Mouse (Mus musculus): ENCODE results near the gene Edem3. TPM values are rescaled to one million over a fixed set of nuclear protein-coding genes. Genes with fewer than 3 reads are reported as not detected.

Edem3 gene
- polyA plus RNA-seq, 1 experiment from 2014 or later, result 10.1 TPM

DNA sequence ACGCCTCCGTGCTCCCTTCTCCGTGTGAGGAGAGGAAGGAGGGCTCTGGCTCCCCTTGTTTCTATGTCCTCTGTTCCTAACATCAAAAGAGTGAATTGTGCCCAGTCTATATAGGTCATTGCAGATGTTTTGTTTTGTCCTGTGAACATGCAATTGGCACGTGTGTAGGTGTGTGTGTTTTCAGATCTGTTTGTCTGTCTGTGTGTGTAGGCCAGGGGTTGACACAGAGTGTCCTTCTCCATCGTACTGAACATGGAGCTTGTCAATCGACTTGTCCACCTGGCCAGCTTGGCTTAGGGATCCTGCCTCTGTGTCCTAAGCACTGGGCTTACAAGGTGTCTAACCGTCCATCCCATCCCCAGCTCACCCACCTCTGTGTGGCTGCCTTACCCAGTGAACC lies 44.1 kb upstream of the Edem3 start:
- Histone ChIP-seq H3K9me3 (ENCODE audit: low read length) (no peaks in the 10 kb centered on the region), H3K4me1 (ENCODE audit: insufficient read depth, low read depth, low read length) (peaks cover 4% of the 10 kb centered on the region), H3K27ac (ENCODE audit: low read length) (no peak overlapping the region), H3K4me2 (replicated peaks; ENCODE audit: low read depth, low read length) (no peak overlapping the region), H3K27me3 (replicated peaks; ENCODE audit: insufficient read depth, low read length) (no peaks in the 10 kb centered on the region), H3K4me3 (ENCODE audit: low read depth, low read length) (no peak overlapping the region), H3K9ac (replicated peaks; ENCODE audit: low read depth) (no peak overlapping the region), H3K36me3 (ENCODE audit: insufficient read depth, low read length) (no peaks in the 10 kb centered on the region)
- no peak for DNase-seq (ENCODE audit: low spot score)
- 68% methylated on average over 7 of the region's 7 CpGs for WGBS
- ATAC-seq, result no peak
- TF ChIP-seq CTCF (IDR thresholded peaks at IDR 0.05) (no peak), EP300 (IDR thresholded peaks at IDR 0.05) (no peak)

DNA sequence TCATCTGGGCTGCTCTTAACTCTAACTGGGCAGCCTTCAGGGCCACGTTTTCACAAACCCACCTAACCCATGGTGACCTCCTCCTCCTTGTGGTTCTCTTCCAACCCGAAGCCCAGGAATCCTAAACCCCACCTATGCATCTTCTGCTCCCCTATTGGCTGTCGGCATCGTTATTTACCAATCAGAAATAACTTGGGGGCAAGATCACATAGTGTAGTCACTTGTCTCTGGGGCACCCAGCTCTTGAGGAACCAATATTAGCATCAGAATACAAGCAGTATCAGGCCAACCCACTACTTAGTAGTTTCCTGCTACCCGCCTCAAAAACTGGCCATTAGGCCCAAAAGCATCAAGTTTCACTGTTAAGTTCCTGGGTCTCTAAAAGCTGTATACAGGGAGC lies 42.5 kb upstream of the Edem3 start:
- Histone ChIP-seq H3K4me3 (ENCODE audit: low read depth, low read length) (no peak overlapping the region), H3K9ac (replicated peaks; ENCODE audit: low read depth) (no peak overlapping the region), H3K27me3 (replicated peaks; ENCODE audit: insufficient read depth, low read length) (no peaks in the 10 kb centered on the region), H3K9me3 (ENCODE audit: low read length) (no peaks in the 10 kb centered on the region), H3K4me2 (replicated peaks; ENCODE audit: low read depth, low read length) (no peak overlapping the region), H3K27ac (ENCODE audit: low read length) (no peak overlapping the region), H3K4me1 (ENCODE audit: insufficient read depth, low read depth, low read length) (peaks cover 4% of the 10 kb centered on the region), H3K36me3 (ENCODE audit: insufficient read depth, low read length) (no peaks in the 10 kb centered on the region)
- 61% methylated on average over 5 of the region's 5 CpGs for WGBS
- TF ChIP-seq EP300 (IDR thresholded peaks at IDR 0.05), result no peak
- no peak for TF ChIP-seq CTCF (IDR thresholded peaks at IDR 0.05)
- ATAC-seq, result no peak
- no peak for DNase-seq (ENCODE audit: low spot score)

DNA sequence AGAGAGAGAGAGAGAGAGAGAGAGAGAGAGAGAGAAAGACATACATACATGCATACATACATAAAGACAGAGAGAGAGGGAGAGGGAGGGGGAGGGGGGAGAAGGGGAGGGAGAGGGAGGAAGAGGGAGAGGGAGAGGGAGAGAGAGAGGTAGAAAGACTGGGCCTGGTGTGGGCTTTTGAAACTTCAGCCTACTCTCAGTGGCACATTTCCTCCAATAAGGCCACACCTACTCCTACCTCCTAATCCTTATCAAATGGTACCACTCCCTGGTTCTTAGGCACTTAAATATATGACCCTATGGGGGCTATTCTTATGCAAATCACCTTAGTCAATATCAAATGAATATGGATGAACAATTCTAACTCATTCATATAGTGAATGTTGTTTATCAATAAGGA lies 41.5 kb upstream of the Edem3 start:
- H3K9ac ChIP-seq (replicated peaks; ENCODE audit: low read depth), result no peak overlapping the region
- peaks cover 4% of the 10 kb centered on the region for H3K4me1 ChIP-seq (ENCODE audit: insufficient read depth, low read depth, low read length)
- no peak for DNase-seq (ENCODE audit: low spot score)
- TF ChIP-seq EP300 (IDR thresholded peaks at IDR 0.05), result no peak
- no peak for TF ChIP-seq CTCF (IDR thresholded peaks at IDR 0.05)
- no peak overlapping the region for H3K27ac ChIP-seq (ENCODE audit: low read length)
- no peaks in the 10 kb centered on the region for H3K36me3 ChIP-seq (ENCODE audit: insufficient read depth, low read length)
- no peak overlapping the region for H3K4me3 ChIP-seq (ENCODE audit: low read depth, low read length)
- no peaks in the 10 kb centered on the region for H3K27me3 ChIP-seq (replicated peaks; ENCODE audit: insufficient read depth, low read length)
- ATAC-seq, result no peak
- no peaks in the 10 kb centered on the region for H3K9me3 ChIP-seq (ENCODE audit: low read length)
- H3K4me2 ChIP-seq (replicated peaks; ENCODE audit: low read depth, low read length), result no peak overlapping the region

DNA sequence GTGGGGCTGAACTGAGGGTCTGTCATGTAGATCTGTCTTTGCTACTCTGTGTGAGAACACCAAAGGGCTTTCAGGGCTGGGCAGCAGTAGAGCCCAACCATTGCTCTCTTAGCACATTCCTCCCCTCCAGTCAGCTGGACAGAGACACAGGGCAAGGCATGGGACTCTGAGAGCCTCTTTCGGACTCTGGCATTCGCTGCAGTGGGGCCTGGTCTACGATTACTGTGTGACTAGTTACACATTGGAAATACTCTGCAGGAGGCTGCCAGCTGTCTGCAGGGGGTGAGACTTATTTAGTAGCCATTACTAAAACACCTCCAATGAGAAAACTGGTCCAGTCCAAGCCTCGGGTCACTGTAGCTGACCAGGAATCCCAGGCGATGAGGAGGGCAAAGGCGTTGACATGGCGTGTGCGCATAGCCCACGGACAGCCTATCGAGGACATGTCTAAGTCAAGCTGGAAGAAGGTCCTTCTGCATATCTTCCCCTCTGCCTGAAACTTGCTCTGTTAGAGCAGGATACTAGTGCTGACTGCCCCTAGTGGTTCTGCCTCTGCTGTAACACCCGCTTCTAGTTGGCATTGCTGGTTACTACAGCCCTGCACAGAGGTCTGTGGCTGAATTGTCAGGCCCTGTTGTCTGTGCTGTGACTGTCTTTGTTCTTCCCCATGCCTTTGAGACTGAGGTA lies 39.0 kb upstream of the Edem3 start:
- Histone ChIP-seq H3K27ac (ENCODE audit: low read length) (no peak overlapping the region), H3K36me3 (ENCODE audit: insufficient read depth, low read length) (no peaks in the 10 kb centered on the region), H3K4me1 (ENCODE audit: insufficient read depth, low read depth, low read length) (peaks cover 5% of the 10 kb centered on the region), H3K4me3 (ENCODE audit: low read depth, low read length) (no peak overlapping the region), H3K4me2 (replicated peaks; ENCODE audit: low read depth, low read length) (no peak overlapping the region), H3K9ac (replicated peaks; ENCODE audit: low read depth) (no peak overlapping the region), H3K27me3 (replicated peaks; ENCODE audit: insufficient read depth, low read length) (no peaks in the 10 kb centered on the region), H3K9me3 (ENCODE audit: low read length) (no peaks in the 10 kb centered on the region)
- ATAC-seq (0 out of 2 replicates have a peak, but pooled peaks have one; percentile 32), DNase-seq (ENCODE audit: low spot score) (no peak)
- peak; percentile 58 for TF ChIP-seq CTCF (IDR thresholded peaks at IDR 0.05)
- TF ChIP-seq EP300 (IDR thresholded peaks at IDR 0.05), result no peak
- WGBS, result 77% methylated on average over 11 of the region's 11 CpGs

DNA sequence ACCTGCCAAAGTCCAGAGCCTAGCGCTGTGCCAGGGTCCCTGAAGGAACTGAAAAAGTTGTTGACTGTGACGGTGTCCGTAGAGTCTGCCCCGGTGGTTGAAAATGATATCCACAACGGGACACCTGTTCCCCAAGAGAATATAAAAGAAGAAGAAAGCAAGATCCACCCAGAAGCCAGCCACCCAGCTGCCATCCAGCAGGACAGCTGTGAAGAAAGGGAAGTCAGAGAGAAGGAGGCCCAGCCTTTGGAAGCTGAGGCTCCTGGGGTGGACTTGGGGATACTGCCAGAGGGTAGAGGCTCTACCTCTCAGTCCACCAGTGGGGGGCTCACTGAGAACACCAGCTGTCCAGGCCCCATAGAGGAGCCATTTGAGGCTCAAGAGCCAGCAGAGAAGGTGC lies 37.5 kb upstream of the Edem3 start:
- no peak overlapping the region for H3K4me3 ChIP-seq (ENCODE audit: low read depth, low read length)

DNA sequence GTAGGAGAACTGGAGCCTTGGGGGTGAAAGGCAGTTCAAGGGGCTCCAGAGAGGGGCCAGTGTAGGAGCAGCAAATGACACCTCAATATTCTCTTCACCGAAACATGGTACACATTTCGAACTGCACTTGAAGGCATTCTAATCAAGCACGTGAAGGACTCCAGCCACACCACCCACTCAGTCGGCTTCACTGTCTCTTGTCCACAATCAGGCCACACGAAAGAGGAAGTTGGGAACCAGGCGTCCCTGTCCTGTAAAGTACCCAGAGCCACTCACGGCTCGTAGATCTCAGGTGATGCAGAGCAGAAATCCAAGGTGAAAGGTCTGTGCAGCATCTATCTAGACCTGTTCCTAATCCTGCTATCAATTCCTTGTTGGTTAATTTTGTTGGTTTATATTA lies 36.6 kb upstream of the Edem3 start:
- H3K36me3 ChIP-seq (ENCODE audit: insufficient read depth, low read length), result no peaks in the 10 kb centered on the region
- no peaks in the 10 kb centered on the region for H3K27me3 ChIP-seq (replicated peaks; ENCODE audit: insufficient read depth, low read length)
- H3K4me1 ChIP-seq (ENCODE audit: insufficient read depth, low read depth, low read length), result peaks cover 5% of the 10 kb centered on the region
- no peaks in the 10 kb centered on the region for H3K9me3 ChIP-seq (ENCODE audit: low read length)
- DNase-seq (ENCODE audit: low spot score) (no peak), ATAC-seq (no peak)
- no peak overlapping the region for H3K9ac ChIP-seq (replicated peaks; ENCODE audit: low read depth)
- H3K4me2 ChIP-seq (replicated peaks; ENCODE audit: low read depth, low read length), result no peak overlapping the region
- H3K4me3 ChIP-seq (ENCODE audit: low read depth, low read length), result no peak overlapping the region
- TF ChIP-seq CTCF (IDR thresholded peaks at IDR 0.05), result no peak
- TF ChIP-seq EP300 (IDR thresholded peaks at IDR 0.05), result no peak
- 68% methylated on average over 8 of the region's 8 CpGs for WGBS
- H3K27ac ChIP-seq (ENCODE audit: low read length), result no peak overlapping the region

More for the DNA sequence above, 37.5 kb upstream of the Edem3 start:
- Histone ChIP-seq H3K27me3 (replicated peaks; ENCODE audit: insufficient read depth, low read length) (no peaks in the 10 kb centered on the region), H3K9me3 (ENCODE audit: low read length) (no peaks in the 10 kb centered on the region), H3K4me2 (replicated peaks; ENCODE audit: low read depth, low read length) (no peak overlapping the region), H3K4me1 (ENCODE audit: insufficient read depth, low read depth, low read length) (peaks cover 5% of the 10 kb centered on the region), H3K9ac (replicated peaks; ENCODE audit: low read depth) (no peak overlapping the region), H3K27ac (ENCODE audit: low read length) (no peak overlapping the region), H3K36me3 (ENCODE audit: insufficient read depth, low read length) (no peaks in the 10 kb centered on the region)
- no peak for DNase-seq (ENCODE audit: low spot score)
- ATAC-seq, result no peak
- TF ChIP-seq CTCF (IDR thresholded peaks at IDR 0.05) (no peak), EP300 (IDR thresholded peaks at IDR 0.05) (no peak)
- 93% methylated on average over 5 of the region's 5 CpGs for WGBS

DNA sequence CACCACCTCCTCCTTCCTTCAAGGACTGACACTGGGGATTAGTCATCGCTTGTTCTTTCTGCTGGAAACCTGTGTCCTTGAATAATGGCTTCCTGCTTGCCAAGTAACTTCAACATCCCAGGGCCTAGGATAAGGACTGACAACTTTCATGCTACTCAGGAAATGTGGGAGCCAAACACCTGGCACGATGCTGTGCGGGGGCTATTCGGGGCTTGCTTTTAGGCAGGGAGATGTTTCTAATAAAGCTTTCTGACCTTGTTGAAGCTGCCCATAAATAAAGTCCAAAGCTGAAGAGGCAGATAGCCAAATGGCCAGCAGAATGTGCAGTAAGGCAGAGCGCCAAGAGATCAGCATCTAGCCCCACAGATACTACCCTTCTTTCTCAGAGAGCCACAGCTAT lies 35.3 kb upstream of the Edem3 start:
- DNase-seq (ENCODE audit: low spot score) (peak; percentile 28), ATAC-seq (peak; percentile 28)
- peaks cover 5% of the 10 kb centered on the region for H3K4me1 ChIP-seq (ENCODE audit: insufficient read depth, low read depth, low read length)
- H3K27ac ChIP-seq (ENCODE audit: low read length), result no peak overlapping the region
- no peak overlapping the region for H3K4me2 ChIP-seq (replicated peaks; ENCODE audit: low read depth, low read length)
- no peak overlapping the region for H3K4me3 ChIP-seq (ENCODE audit: low read depth, low read length)
- H3K9me3 ChIP-seq (ENCODE audit: low read length), result no peaks in the 10 kb centered on the region
- no peaks in the 10 kb centered on the region for H3K36me3 ChIP-seq (ENCODE audit: insufficient read depth, low read length)
- TF ChIP-seq CTCF (IDR thresholded peaks at IDR 0.05) (no peak), EP300 (IDR thresholded peaks at IDR 0.05) (no peak)
- H3K27me3 ChIP-seq (replicated peaks; ENCODE audit: insufficient read depth, low read length), result no peaks in the 10 kb centered on the region
- WGBS, result 55% methylated on average over 5 of the region's 5 CpGs
- no peak overlapping the region for H3K9ac ChIP-seq (replicated peaks; ENCODE audit: low read depth)
